Comparison of ENCODE assay signal across 8 mouse cellular contexts in genomic region chr1:79761917-79762271, GRCm38 (mm10). TPM values are rescaled to one million over a fixed set of nuclear protein-coding genes. Genes with fewer than 3 reads are reported as not detected.
DNase-seq lines count a peak whose midpoint lies in the region; ATAC-seq and TF ChIP-seq lines count a peak whose summit lies in the region.

No protein-coding gene starts in this region.

- 0 out of 2 replicates have a peak overlapping the region, but pooled peaks have one; percentile 11 for H3K9ac ChIP-seq in CH12.LX (ENCODE audit: insufficient read depth, low read depth)
- H3K9ac ChIP-seq in forebrain, embryonic 15.5 days (replicated peaks): peak overlapping the region; percentile 86
- no peak overlapping the region; the same call in 1 of the 2 replicates for H3K9ac ChIP-seq in liver, embryonic 16.5 days (ENCODE audit: low read depth, low read length)

- in situ Hi-C loops in CH12.LX (cut with MboI; ENCODE audit: low pct_ligation_motif_present, low pct_unique_long_range_greater_than_20kb, low sequenced_read_pairs): loop anchor here (25.0 kb wide), 1 partner anchor 725 kb away; no protein-coding TSS in a partner anchor

- TF ChIP-seq POLR2A in CH12.LX (IDR thresholded peaks at IDR 0.05; ENCODE audit: low read depth, low read length): no peak

- H3K4me2 ChIP-seq in CH12.LX (ENCODE audit: insufficient read depth, low read depth, poor library complexity, severe bottlenecking): peak overlapping the region; percentile 62
- peak overlapping the region; percentile 72 for H3K4me2 ChIP-seq in forebrain, embryonic 15.5 days (replicated peaks)
- H3K4me2 ChIP-seq in liver, embryonic 16.5 days (ENCODE audit: low read depth, low read length): peak overlapping the region; percentile 73

- WGBS in forebrain, embryonic 15.5 days: under 1% methylated on average over 6 of the region's 6 CpGs
- WGBS in liver, embryonic 16.5 days (ENCODE audit: insufficient replicate concordance): 1% methylated on average over 6 of the region's 6 CpGs

- peaks cover 0 to 7% of the 10 kb centered on the region in 2 experiments for H3K36me3 ChIP-seq in CH12.LX (replicated peaks in 1 of 2; ENCODE audit: control insufficient read depth in 1 of 2, insufficient read depth in 1 of 2, low read length in 1 of 2)
- no peaks in the 10 kb centered on the region for H3K36me3 ChIP-seq in forebrain, embryonic 15.5 days
- H3K36me3 ChIP-seq in liver, embryonic 16.5 days (ENCODE audit: control insufficient read depth, insufficient read depth): no peaks in the 10 kb centered on the region

- no peak for DNase-seq in gastrocnemius, adult 2 months
- DNase-seq in gastrocnemius, postnatal 25 days: no peak
- no peak for DNase-seq in CH12.LX (ENCODE audit: extremely low read depth)
- no peak for DNase-seq in left cerebral cortex, adult 9 months (ENCODE audit: low spot score in 2 of 2)
- DNase-seq in thymus, postnatal 0 days (ENCODE audit: low spot score): no peak
- DNase-seq in gastrocnemius, postnatal 14 days: no peak

- no peak for TF ChIP-seq RAD21 in CH12.LX (IDR thresholded peaks at IDR 0.05; ENCODE audit: low read depth, low read length)

- dilution Hi-C loops in CH12.LX (cut with MboI; ENCODE audit: extremely low pct_ligation_motif_present, extremely low pct_unique_long_range_greater_than_20kb, low sequenced_read_pairs): no loop called here

- H3K4me3 ChIP-seq in gastrocnemius, adult 2 months: peak overlapping the region; percentile 100
- peak overlapping the region in 2 of 3 experiments; percentile 50 to 99 for H3K4me3 ChIP-seq in CH12.LX (replicated peaks in 1 of 3; ENCODE audit: low read depth in 2 of 3, low read length in 2 of 3, poor library complexity in 1 of 3)
- peak overlapping the region; percentile 66 for H3K4me3 ChIP-seq in forebrain, embryonic 15.5 days
- H3K4me3 ChIP-seq in liver, embryonic 16.5 days (ENCODE audit: low read depth, low read length): peak overlapping the region; percentile 80

- ATAC-seq in forebrain, embryonic 15.5 days (replicated peaks): peak; percentile 53; the same call in 1 of the 2 replicates
- no peak for ATAC-seq in liver, embryonic 16.5 days (ENCODE audit: low read depth)

- no peak for TF ChIP-seq EP300 in CH12.LX (IDR thresholded peaks at IDR 0.05; ENCODE audit: low read length)

- TF ChIP-seq CTCF in gastrocnemius, adult 2 months (IDR thresholded peaks at IDR 0.05): no peak
- no peak for TF ChIP-seq CTCF in CH12.LX (conservative IDR thresholded peaks at IDR 0.05 in 1 of 2, IDR thresholded peaks at IDR 0.05 in 1 of 2; ENCODE audit: low read depth in 2 of 2, low read length in 2 of 2)

- peak overlapping the region; percentile 97 for H3K27ac ChIP-seq in gastrocnemius, adult 2 months
- no peak overlapping the region for H3K27ac ChIP-seq in CH12.LX (ENCODE audit: insufficient read depth, low read depth)
- peak overlapping the region; percentile 41 for H3K27ac ChIP-seq in forebrain, embryonic 15.5 days (replicated peaks)
- no peak overlapping the region; the same call in 1 of the 2 replicates for H3K27ac ChIP-seq in liver, embryonic 16.5 days (ENCODE audit: low read length)

- H3K4me1 ChIP-seq in CH12.LX (ENCODE audit: control insufficient read depth in 1 of 2, insufficient read depth in 2 of 2): peaks cover 12 to 64% of the 10 kb centered on the region in 2 experiments
- H3K4me1 ChIP-seq in forebrain, embryonic 15.5 days: peaks cover 22% of the 10 kb centered on the region
- peaks cover 23% of the 10 kb centered on the region for H3K4me1 ChIP-seq in liver, embryonic 16.5 days (ENCODE audit: control insufficient read depth, low read depth, low read length)

- H3K9me3 ChIP-seq in CH12.LX (replicated peaks; ENCODE audit: low read length): no peaks in the 10 kb centered on the region
- H3K9me3 ChIP-seq in forebrain, embryonic 15.5 days: no peaks in the 10 kb centered on the region
- H3K9me3 ChIP-seq in liver, embryonic 16.5 days (replicated peaks; ENCODE audit: control insufficient read depth, low read length): no peaks in the 10 kb centered on the region

- peaks cover 34% of the 10 kb centered on the region for H3K79me2 ChIP-seq in CH12.LX (replicated peaks; ENCODE audit: control insufficient read depth, extremely low read depth, insufficient read depth, poor library complexity, severe bottlenecking)

- intact Hi-C loops in gastrocnemius, adult 2 months (cut with DNase I): loop anchor here (5.0 kb wide), 1 partner anchor 50 kb away; no protein-coding TSS in a partner anchor
- intact Hi-C loops in gastrocnemius, postnatal 14 days (cut with DNase I; ENCODE audit: low total_unique reads): no loop called here

- H3K27me3 ChIP-seq in CH12.LX (replicated peaks): no peaks in the 10 kb centered on the region
- H3K27me3 ChIP-seq in forebrain, embryonic 15.5 days: no peaks in the 10 kb centered on the region
- H3K27me3 ChIP-seq in liver, embryonic 16.5 days (ENCODE audit: control insufficient read depth, insufficient read depth, low read depth, low read length): no peaks in the 10 kb centered on the region

TF ChIP-seq in CH12.LX, 34 proteins besides CTCF, POLR2A, EP300 and RAD21:
- TF ChIP-seq MEF2A (IDR thresholded peaks at IDR 0.05; ENCODE audit: borderline replicate concordance, low read depth, low read length) (0 out of 2 replicates have a peak, but pooled peaks have one; percentile 1), RCOR1 (conservative IDR thresholded peaks at IDR 0.05; ENCODE audit: low read depth, low read length) (no peak), ZNF384 (IDR thresholded peaks at IDR 0.05; ENCODE audit: low read depth, low read length) (peak; percentile 79), MAZ (IDR thresholded peaks at IDR 0.05; ENCODE audit: low read depth, low read length) (no peak), ELF1 (IDR thresholded peaks at IDR 0.05; ENCODE audit: low read depth, low read length) (no peak; the same call in 1 of the 2 replicates)

RNA-seq across cellular contexts. Expression of gene Mrpl44, which starts 13.9 kb away (rescaled TPM):
- 10 to 100 TPM; 27.9 to 34.5 TPM for total RNA-seq in gastrocnemius, adult 2 months (2021)
- total RNA-seq in gastrocnemius, postnatal 25 days (2021): 10 to 100 TPM; 31.9 to 32.9 TPM
- 63.7 and 67.0 TPM in 2 replicates for total RNA-seq in CH12.LX (2012; rRNA removed)
- 129 and 137 TPM in 2 replicates for total RNA-seq in CH12.LX (2014; rRNA removed)
- polyA plus RNA-seq in CH12.LX (2012; ENCODE audit: insufficient read length, low read depth): 84.3 and 85.0 TPM in 2 replicates
- polyA plus RNA-seq in forebrain, embryonic 15.5 days (2015; fragmentation: Nextera tagmentation; extraction: Ambion mirVana): 45.8 and 47.4 TPM in 2 replicates
- polyA plus RNA-seq in liver, embryonic 16.5 days (2015; fragmentation: Nextera tagmentation; extraction: Ambion mirVana): 20.3 and 22.3 TPM in 2 replicates
- 57.8 and 63.9 TPM in 2 replicates for polyA plus RNA-seq in thymus, postnatal 0 days (2015; fragmentation: Nextera tagmentation; extraction: Ambion mirVana)
- total RNA-seq in gastrocnemius, postnatal 14 days (2021): 10 to 100 TPM; 35.5 to 36.4 TPM

RNA-seq across cellular contexts. Expression of gene Wdfy1, which starts 14.0 kb away (rescaled TPM):
- total RNA-seq in gastrocnemius, adult 2 months (2021): 10 to 100 TPM; 10.9 to 11.5 TPM
- 10 to 100 TPM in 1 of 2 experiments, 1 to 10 TPM in 1; 8.6 to 12.0 TPM for total RNA-seq in gastrocnemius, postnatal 25 days (2021)
- total RNA-seq in CH12.LX (2012; rRNA removed) (54.4 and 70.6 TPM in 2 replicates), CH12.LX (2014; rRNA removed) (56.3 and 57.3 TPM in 2 replicates)
- 84.3 and 86.3 TPM in 2 replicates for polyA plus RNA-seq in CH12.LX (2012; ENCODE audit: insufficient read length, low read depth)
- polyA plus RNA-seq in forebrain, embryonic 15.5 days (2015; fragmentation: Nextera tagmentation; extraction: Ambion mirVana): 79.6 and 87.1 TPM in 2 replicates
- 13.2 and 13.6 TPM in 2 replicates for polyA plus RNA-seq in liver, embryonic 16.5 days (2015; fragmentation: Nextera tagmentation; extraction: Ambion mirVana)
- polyA plus RNA-seq in thymus, postnatal 0 days (2015; fragmentation: Nextera tagmentation; extraction: Ambion mirVana): 16.6 and 18.5 TPM in 2 replicates
- total RNA-seq in gastrocnemius, postnatal 14 days (2021): 10 to 100 TPM; 10.5 to 13.5 TPM

Comparison
In these comparisons a context has a peak if more than half of its experiments do, and no peak if none do; other contexts are left out.
1. H3K27ac ChIP-seq: peak in gastrocnemius, adult 2 months (single experiment) and forebrain, embryonic 15.5 days (single experiment); none in CH12.LX (single experiment) and liver, embryonic 16.5 days (single experiment).
2. Peak in every context shown above with its lines, with median percentiles within 50 percentile points of each other: H3K4me3 ChIP-seq and H3K4me2 ChIP-seq.